8 mouse cellular contexts compared by ENCODE assay signal in genomic region chr11:97703039-97703826, GRCm38 (mm10). TPM values are rescaled to one million over a fixed set of nuclear protein-coding genes. Genes with fewer than 3 reads are reported as not detected.
DNase-seq lines count a peak whose midpoint lies in the region; ATAC-seq lines count a peak whose summit lies in the region.

Psmb3 (plus strand) TSS chr11:97703399.

- peak; percentile 100 for DNase-seq in adipocyte (ENCODE audit: low spot score)
- DNase-seq in embryo, embryonic 10 days (ENCODE audit: low spot score): peak; percentile 100
- peak; percentile 95 for DNase-seq in gastrocnemius, postnatal 10 days
- peak; percentile 100 for DNase-seq in induced T-regulatory cell, adult 2 months (ENCODE audit: low read depth)
- DNase-seq in left cerebral cortex, adult 9 months (ENCODE audit: low spot score in 2 of 2): peak; percentile 99 to 100
- DNase-seq in right cerebral cortex, postnatal 14 days: peak; percentile 99
- peak; percentile 98 to 99 for DNase-seq in urinary bladder, postnatal 36 days (ENCODE audit: low spot score in 2 of 2)

- peak; percentile 80 for ATAC-seq in megakaryocyte progenitor cell, adult 5-6 weeks (replicated peaks; ENCODE audit: poor library complexity)

RNA-seq across cellular contexts. Expression of gene Psmb3, which starts in this region (rescaled TPM):
- 100 to 1,000 TPM; 174 to 190 TPM for total RNA-seq in gastrocnemius, postnatal 10 days (2021)
- total RNA-seq in megakaryocyte progenitor cell, adult 5-6 weeks (2015): 114 and 126 TPM in 2 replicates
- total RNA-seq in megakaryocyte progenitor cell, adult 5-6 weeks (2017): 158 and 185 TPM in 2 replicates

Comparison
In these comparisons a context has a peak if more than half of its experiments do, and no peak if none do; other contexts are left out.
1. Peak in every context shown above with its lines: DNase-seq and ATAC-seq.